Mouse (Mus musculus) liver, embryonic 15.5 days (tissue): ENCODE data around the gene Slc11a2. TPM values are rescaled to one million over a fixed set of nuclear protein-coding genes. Genes with fewer than 3 reads are reported as not detected.

Source experiments
- ATAC-seq: fragments of 200-750 bp; cut with Nextera tagmentation; 2 replicates; pipeline ENCODE4 v1.8.0; 2017; ENCODE audit warnings: moderate number of reproducible peaks, mild to moderate bottlenecking, moderate library complexity; ENCODE audit not compliant: insufficient read depth
- H3K27ac ChIP-seq: fragments of 300-500 bp; sonication (generic); replicated peaks from 2 replicates; pipeline ENCODE4 v1.5.1; 2015; ENCODE audit warnings: mild to moderate bottlenecking, inconsistent platforms
- H3K27me3 ChIP-seq: fragments of 300-500 bp; sonication (generic); 2 replicates; pipeline ENCODE4 v1.6.1; 2015; ENCODE audit warnings: mild to moderate bottlenecking, inconsistent platforms
- H3K36me3 ChIP-seq: fragments of 300-500 bp; sonication (generic); replicated peaks from 2 replicates; pipeline ENCODE4 v1.6.1; 2015; ENCODE audit warnings: moderate library complexity, mild to moderate bottlenecking, inconsistent platforms
- H3K4me1 ChIP-seq: fragments of 300-500 bp; sonication (generic); replicated peaks from 2 replicates; pipeline ENCODE4 v1.6.1; 2015; ENCODE audit warnings: inconsistent platforms
- H3K4me2 ChIP-seq: fragments of 300-500 bp; sonication (generic); 2 replicates; pipeline ENCODE4 v1.6.1; 2015; ENCODE audit warnings: moderate library complexity, mild to moderate bottlenecking, inconsistent platforms
- H3K4me3 ChIP-seq: fragments of 300-500 bp; sonication (generic); replicated peaks from 2 replicates; pipeline ENCODE4 v1.5.1; 2015; ENCODE audit warnings: mild to moderate bottlenecking, inconsistent platforms
- H3K9ac ChIP-seq: fragments of 300-500 bp; sonication (generic); 2 replicates; pipeline ENCODE4 v1.6.1; 2015; ENCODE audit warnings: moderate library complexity, mild to moderate bottlenecking, inconsistent platforms
- H3K9me3 ChIP-seq: fragments of 300-500 bp; sonication (generic); replicated peaks from 2 replicates; pipeline ENCODE4 v1.6.1; 2016; ENCODE audit warnings: inconsistent platforms
- WGBS: fragments of 180-500 bp; shearing (Covaris S2); methylation state at CpG from one replicate; pipeline ENCODE4 v1.1.7; 2015; ENCODE audit warnings: mixed read lengths; ENCODE audit not compliant: insufficient replicate concordance; 5-methylcytosine and 5-hydroxymethylcytosine counted together
- polyA plus RNA-seq: library from polyadenylated mRNA; unstranded; fragments of >200 nt; fragmentation: Nextera tagmentation; extraction: Ambion mirVana; gene quantifications from 2 replicates; pipeline ENCODE4 v1.2.1, GENCODE M21; 2015

Gene Slc11a2
- polyA plus RNA-seq, 1 experiment from 2014 or later, result 39.7 TPM

DNA sequence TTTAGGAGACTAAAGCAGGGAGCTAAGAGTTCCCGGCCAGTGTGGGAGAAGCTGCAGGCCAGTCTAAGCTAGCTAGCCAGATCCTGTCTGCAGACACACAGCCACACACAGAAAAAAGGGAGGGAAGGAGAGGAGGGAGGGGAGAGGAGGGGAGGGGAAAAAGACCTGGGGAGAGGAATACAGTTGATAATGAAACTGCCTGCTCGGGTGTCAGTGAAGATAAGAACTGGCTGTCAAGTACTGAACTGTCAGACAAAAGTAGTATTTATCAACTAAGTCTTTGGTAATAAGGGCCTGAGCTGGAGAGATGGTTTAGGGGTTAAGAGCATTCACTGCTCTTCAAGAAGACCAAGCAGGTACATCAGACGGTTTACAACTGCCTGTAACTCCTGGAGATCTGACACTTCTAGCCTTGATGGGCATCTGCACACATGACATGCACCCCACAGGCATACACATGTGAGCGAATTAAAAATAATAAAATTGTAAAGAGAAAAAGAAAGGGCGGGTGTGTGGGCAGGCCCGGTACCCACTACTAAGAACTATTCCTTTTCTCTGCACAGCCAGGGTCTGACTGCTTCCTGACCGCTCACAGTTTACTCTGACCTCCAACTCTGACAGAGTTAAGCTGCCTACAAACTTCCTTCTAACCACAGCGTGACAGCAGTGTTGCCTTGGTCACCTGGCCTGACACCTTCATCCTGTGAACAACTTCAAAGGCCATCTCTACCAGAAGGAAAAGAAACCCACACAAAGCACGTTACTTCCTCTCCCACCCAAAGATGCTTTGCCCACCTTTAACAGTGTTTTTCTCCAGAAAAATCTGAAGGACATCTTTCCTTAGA lies 4.7 kb downstream of the Slc11a2 start:
- peak; percentile 79 for ATAC-seq
- H3K4me3 ChIP-seq, result peak overlapping the region; percentile 99
- no peaks in the 10 kb centered on the region for H3K9me3 ChIP-seq
- peak overlapping the region; percentile 98 for H3K9ac ChIP-seq
- peak overlapping the region; percentile 99 for H3K4me2 ChIP-seq
- 21% methylated on average over 9 of the region's 9 CpGs for WGBS
- H3K36me3 ChIP-seq, result peaks cover 26% of the 10 kb centered on the region
- H3K4me1 ChIP-seq, result peaks cover 86% of the 10 kb centered on the region
- H3K27ac ChIP-seq, result peak overlapping the region; percentile 99
- H3K27me3 ChIP-seq, result peaks cover 20% of the 10 kb centered on the region

DNA sequence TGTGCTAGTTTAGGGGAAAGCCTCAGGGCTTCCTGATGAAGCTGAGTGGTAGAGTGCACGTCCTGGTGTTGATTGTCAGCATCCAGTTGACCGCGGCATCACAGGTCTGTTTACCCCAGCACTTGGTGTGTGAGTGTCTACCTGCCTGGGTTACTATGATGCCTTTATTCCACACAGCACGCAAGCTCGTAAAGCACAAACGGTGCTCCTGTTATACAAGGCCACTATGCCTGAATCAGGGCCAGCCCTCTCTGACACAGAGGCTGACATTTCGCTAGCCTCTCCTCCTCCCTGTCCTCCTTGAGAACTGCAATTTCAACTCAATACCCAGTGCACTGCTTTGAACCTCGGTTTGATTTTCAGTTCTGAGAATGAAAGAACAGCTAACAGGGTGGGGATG lies 5.6 kb downstream of the Slc11a2 start:
- Histone ChIP-seq H3K27me3 (peaks cover 11% of the 10 kb centered on the region), H3K4me1 (peaks cover 86% of the 10 kb centered on the region), H3K27ac (peak overlapping the region; percentile 99), H3K4me2 (peak overlapping the region; percentile 99), H3K9ac (peak overlapping the region; percentile 98), H3K9me3 (no peaks in the 10 kb centered on the region), H3K36me3 (peaks cover 30% of the 10 kb centered on the region), H3K4me3 (peak overlapping the region; percentile 99)
- ATAC-seq, result peak; percentile 3; the same call in 1 of the 2 replicates
- WGBS, result 45% methylated on average over 8 of the region's 8 CpGs

GRCm38 (mm10) chr15:100417854-100418450 lies 6.9 kb downstream of the Slc11a2 start:
- peak overlapping the region; percentile 99 for H3K4me3 ChIP-seq

DNA sequence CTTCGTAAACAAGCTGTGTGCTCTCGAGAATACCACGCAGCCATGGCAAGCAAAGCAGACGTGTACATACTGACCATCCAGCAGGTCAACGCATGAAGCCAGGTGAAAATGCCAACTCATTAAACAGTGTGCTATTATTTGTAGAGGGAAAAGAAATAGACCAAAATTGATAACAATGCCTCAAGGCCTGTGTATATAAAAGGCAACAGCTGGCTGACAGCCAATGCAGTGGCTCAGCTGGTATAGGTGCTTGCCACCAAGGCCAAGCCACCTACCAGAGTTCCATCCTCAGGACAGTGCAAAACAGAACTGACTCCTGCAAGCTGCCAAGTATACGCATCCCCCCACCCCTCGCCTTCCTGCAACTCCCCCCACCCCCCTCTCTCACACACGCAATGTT lies 9.2 kb downstream of the Slc11a2 start:
- H3K9ac ChIP-seq, result no peak overlapping the region
- H3K4me2 ChIP-seq, result no peak overlapping the region
- peaks cover 99% of the 10 kb centered on the region for H3K4me1 ChIP-seq
- no peak overlapping the region for H3K4me3 ChIP-seq
- no peaks in the 10 kb centered on the region for H3K27me3 ChIP-seq
- H3K9me3 ChIP-seq, result no peaks in the 10 kb centered on the region
- peak overlapping the region; percentile 66; the same call in 1 of the 2 replicates for H3K27ac ChIP-seq
- no peak for ATAC-seq
- 85% methylated on average over 8 of the region's 8 CpGs for WGBS
- peaks cover 47% of the 10 kb centered on the region for H3K36me3 ChIP-seq

More at GRCm38 (mm10) chr15:100417854-100418450, 6.9 kb downstream of the Slc11a2 start:
- Histone ChIP-seq H3K4me1 (peaks cover 87% of the 10 kb centered on the region), H3K36me3 (peaks cover 30% of the 10 kb centered on the region), H3K27ac (peak overlapping the region; percentile 56), H3K9ac (peak overlapping the region; percentile 44), H3K27me3 (no peaks in the 10 kb centered on the region), H3K9me3 (no peaks in the 10 kb centered on the region), H3K4me2 (peak overlapping the region; percentile 99)
- ATAC-seq, result no peak
- 60% methylated on average over 9 of the region's 9 CpGs for WGBS

- Histone ChIP-seq H3K4me2 (no peak overlapping the region), H3K27me3 (no peaks in the 10 kb centered on the region), H3K27ac (peak overlapping the region; percentile 34; the same call in 1 of the 2 replicates), H3K4me1 (peaks cover 99% of the 10 kb centered on the region), H3K36me3 (peaks cover 55% of the 10 kb centered on the region), H3K9me3 (no peaks in the 10 kb centered on the region), H3K9ac (no peak overlapping the region), H3K4me3 (no peak overlapping the region)
- ATAC-seq, result no peak
- WGBS, result 91% methylated on average over 13 of the region's 13 CpGs
Observed at GRCm38 (mm10) chr15:100414942-100415341, 9.9 kb downstream of the Slc11a2 start.

GRCm38 (mm10) chr15:100414011-100414410 lies 10.9 kb downstream of the Slc11a2 start:
- Histone ChIP-seq H3K4me1 (peaks cover 91% of the 10 kb centered on the region), H3K27me3 (no peaks in the 10 kb centered on the region), H3K27ac (peak overlapping the region; percentile 87), H3K9me3 (no peaks in the 10 kb centered on the region), H3K4me2 (0 out of 2 replicates have a peak overlapping the region, but pooled peaks have one; percentile 2), H3K4me3 (no peak overlapping the region), H3K36me3 (peaks cover 64% of the 10 kb centered on the region), H3K9ac (peak overlapping the region; percentile 10; the same call in 1 of the 2 replicates)
- WGBS, result 53% methylated on average over 4 of the region's 4 CpGs
- ATAC-seq, result peak; percentile 11; the same call in 1 of the 2 replicates

DNA sequence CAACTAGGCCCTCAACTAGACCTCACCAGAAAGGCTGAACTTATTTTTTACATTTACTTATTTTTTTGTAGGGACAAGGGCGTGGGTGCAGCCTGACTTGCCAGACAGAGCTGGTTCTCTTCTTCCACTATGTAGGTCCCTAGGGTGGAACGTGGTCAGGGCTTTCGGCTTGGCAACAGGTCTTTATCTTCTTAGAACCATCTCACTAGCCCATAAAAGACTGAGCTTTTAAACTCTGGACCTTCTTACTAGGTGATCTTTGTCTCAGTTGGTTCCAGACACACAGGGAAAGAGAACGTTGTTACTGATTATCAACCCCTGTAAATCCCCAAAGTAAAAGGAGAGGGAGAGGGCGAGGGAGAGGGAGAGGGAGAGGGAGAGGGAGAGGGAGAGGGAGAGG lies 11.6 kb downstream of the Slc11a2 start:
- Histone ChIP-seq H3K27me3 (no peaks in the 10 kb centered on the region), H3K4me2 (no peak overlapping the region), H3K36me3 (peaks cover 71% of the 10 kb centered on the region), H3K4me1 (peaks cover 87% of the 10 kb centered on the region), H3K9ac (no peak overlapping the region), H3K27ac (peak overlapping the region; percentile 87), H3K4me3 (no peak overlapping the region), H3K9me3 (no peaks in the 10 kb centered on the region)
- ATAC-seq, result no peak
- WGBS, result 38% methylated on average over 4 of the region's 5 CpGs

- Histone ChIP-seq H3K4me1 (peaks cover 78% of the 10 kb centered on the region), H3K27ac (peak overlapping the region; percentile 87), H3K9ac (0 out of 2 replicates have a peak overlapping the region, but pooled peaks have one; percentile 1), H3K27me3 (no peaks in the 10 kb centered on the region), H3K4me3 (no peak overlapping the region), H3K4me2 (peak overlapping the region; percentile 57; the same call in 1 of the 2 replicates), H3K36me3 (peaks cover 74% of the 10 kb centered on the region), H3K9me3 (no peaks in the 10 kb centered on the region)
- WGBS, result 77% methylated on average over 5 of the region's 5 CpGs
- ATAC-seq, result no peak
Observed at GRCm38 (mm10) chr15:100411731-100412130, 13.1 kb downstream of the Slc11a2 start.

DNA sequence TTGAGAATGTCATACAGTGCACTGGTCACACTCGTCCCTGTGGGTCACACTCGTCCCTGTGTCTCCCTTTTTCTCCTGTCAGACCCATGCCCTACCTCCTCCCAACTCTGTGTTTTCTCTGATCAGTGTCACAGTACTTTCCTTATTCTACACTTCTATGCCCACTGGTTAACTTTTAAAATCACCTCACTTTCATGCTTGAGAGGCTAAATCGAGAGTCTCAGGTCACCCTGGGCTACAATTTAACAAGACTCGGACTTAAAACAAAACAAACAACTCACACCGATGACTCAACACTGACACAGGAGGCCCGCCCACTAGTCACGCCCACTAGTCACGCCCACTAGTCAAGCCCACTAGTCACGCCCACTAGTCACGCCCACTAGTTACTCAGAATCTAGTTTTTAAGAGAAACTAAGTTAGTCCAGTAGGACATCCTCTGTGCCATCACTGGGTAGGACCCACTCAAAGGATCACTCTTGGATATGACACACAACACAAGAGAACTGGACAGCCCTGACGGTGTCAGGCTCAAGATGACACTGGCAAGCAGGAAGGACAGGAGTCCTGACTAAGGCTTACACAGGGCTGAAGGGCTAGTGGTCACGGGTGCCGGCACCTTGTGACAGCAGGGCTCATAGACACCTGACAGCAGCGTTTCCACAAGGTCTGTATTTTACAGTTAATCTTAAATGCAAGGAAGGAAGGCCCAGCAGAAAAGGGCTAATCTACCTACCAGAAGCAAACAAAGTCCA lies 13.8 kb downstream of the Slc11a2 start:
- H3K9ac ChIP-seq, result peak overlapping the region; percentile 26; the same call in 1 of the 2 replicates
- H3K9me3 ChIP-seq, result no peaks in the 10 kb centered on the region
- no peaks in the 10 kb centered on the region for H3K27me3 ChIP-seq
- H3K4me1 ChIP-seq, result peaks cover 73% of the 10 kb centered on the region
- peak overlapping the region; percentile 30 for H3K4me3 ChIP-seq
- peaks cover 76% of the 10 kb centered on the region for H3K36me3 ChIP-seq
- H3K4me2 ChIP-seq, result peak overlapping the region; percentile 57
- peak overlapping the region; percentile 87 for H3K27ac ChIP-seq
- WGBS, result 37% methylated on average over 14 of the region's 14 CpGs
- peak; percentile 67 for ATAC-seq

GRCm38 (mm10) chr15:100406088-100406487 lies 18.8 kb downstream of the Slc11a2 start:
- no peaks in the 10 kb centered on the region for H3K9me3 ChIP-seq
- H3K4me3 ChIP-seq, result no peak overlapping the region
- H3K9ac ChIP-seq, result no peak overlapping the region
- no peak overlapping the region for H3K27ac ChIP-seq
- no peak overlapping the region for H3K4me2 ChIP-seq
- no peak for ATAC-seq
- peaks cover 98% of the 10 kb centered on the region for H3K36me3 ChIP-seq
- WGBS, result 32% methylated on average over 5 of the region's 5 CpGs
- H3K27me3 ChIP-seq, result no peaks in the 10 kb centered on the region
- peaks cover 63% of the 10 kb centered on the region for H3K4me1 ChIP-seq
